Mouse (Mus musculus): Measurements from ENCODE around the gene Iqschfp.

The Iqschfp gene

GRCm38 (mm10) chr3:68568149-68568548 is 676.1 kb downstream of the Iqschfp start:
- DNase-seq (ENCODE audit: inconsistent age in 2 of 2, low spot score in 1 of 2): peak; percentile 33 to 56

- DNase-seq (ENCODE audit: inconsistent age in 2 of 2, low spot score in 1 of 2): no peak
Measured at GRCm38 (mm10) chr3:68568716-68569115, 676.7 kb downstream of the Iqschfp start.

- DNase-seq (ENCODE audit: inconsistent age in 2 of 2, low spot score in 1 of 2): peak in 1 of 2 experiments; percentile 44
Measured at GRCm38 (mm10) chr3:68570319-68570718, 678.3 kb downstream of the Iqschfp start.

- DNase-seq (ENCODE audit: inconsistent age in 2 of 2, low spot score in 1 of 2): peak; percentile 41 to 77
Measured at GRCm38 (mm10) chr3:68572249-68573225, 680.5 kb downstream of the Iqschfp start.

- no peak for DNase-seq (ENCODE audit: inconsistent age in 2 of 2, low spot score in 1 of 2)
Measured at GRCm38 (mm10) chr3:68573226-68573624, 681.2 kb downstream of the Iqschfp start.

- no peak for DNase-seq (ENCODE audit: inconsistent age in 2 of 2, low spot score in 1 of 2)
Measured at GRCm38 (mm10) chr3:68574097-68574496, 682.1 kb downstream of the Iqschfp start.

GRCm38 (mm10) chr3:68574565-68574964 is 682.5 kb downstream of the Iqschfp start:
- no peak for DNase-seq (ENCODE audit: inconsistent age in 2 of 2, low spot score in 1 of 2)

GRCm38 (mm10) chr3:68575636-68576340 is 683.8 kb downstream of the Iqschfp start:
- no peak for DNase-seq (ENCODE audit: inconsistent age in 2 of 2, low spot score in 1 of 2)

GRCm38 (mm10) chr3:68576431-68576830 is 684.4 kb downstream of the Iqschfp start:
- DNase-seq (ENCODE audit: inconsistent age in 2 of 2, low spot score in 1 of 2): no peak

GRCm38 (mm10) chr3:68576948-68577347 is 684.9 kb downstream of the Iqschfp start:
- no peak for DNase-seq (ENCODE audit: inconsistent age in 2 of 2, low spot score in 1 of 2)

GRCm38 (mm10) chr3:68581591-68581990 is 689.6 kb downstream of the Iqschfp start:
- DNase-seq (ENCODE audit: inconsistent age in 2 of 2, low spot score in 1 of 2): no peak

- no peak for DNase-seq (ENCODE audit: inconsistent age in 2 of 2, low spot score in 1 of 2)
Measured at GRCm38 (mm10) chr3:68582103-68582740, 690.2 kb downstream of the Iqschfp start.

GRCm38 (mm10) chr3:68583031-68583693 is 691.1 kb downstream of the Iqschfp start:
- DNase-seq (ENCODE audit: inconsistent age in 2 of 2, low spot score in 1 of 2): peak in 1 of 2 experiments; percentile 47

GRCm38 (mm10) chr3:68583771-68584511 is 691.9 kb downstream of the Iqschfp start:
- DNase-seq (ENCODE audit: inconsistent age in 2 of 2, low spot score in 1 of 2): peak; percentile 48 to 82

GRCm38 (mm10) chr3:68585213-68585612 is 693.2 kb downstream of the Iqschfp start:
- DNase-seq (ENCODE audit: inconsistent age in 2 of 2, low spot score in 1 of 2): peak in 1 of 2 experiments; percentile 34

- peak in 1 of 2 experiments; percentile 39 for DNase-seq (ENCODE audit: inconsistent age in 2 of 2, low spot score in 1 of 2)
Measured at GRCm38 (mm10) chr3:68586646-68587064, 694.6 kb downstream of the Iqschfp start.

- no peak for DNase-seq (ENCODE audit: inconsistent age in 2 of 2, low spot score in 1 of 2)
Measured at GRCm38 (mm10) chr3:68587567-68588245, 695.7 kb downstream of the Iqschfp start.

- DNase-seq (ENCODE audit: inconsistent age in 2 of 2, low spot score in 1 of 2): no peak
Measured at GRCm38 (mm10) chr3:68589220-68589840, 697.3 kb downstream of the Iqschfp start.

GRCm38 (mm10) chr3:68590436-68590835 is 698.4 kb downstream of the Iqschfp start:
- no peak for DNase-seq (ENCODE audit: inconsistent age in 2 of 2, low spot score in 1 of 2)
